Mouse (Mus musculus) ES-Bruce4 (cell line): ENCODE results near the gene Srrm4.

Source experiments
- CTCF ChIP-seq: IDR thresholded peaks from one replicate; pipeline ENCODE4 v1.8.1; 2011; ENCODE audit warnings: low read depth, low read length
- EP300 ChIP-seq: IDR thresholded peaks from 2 replicates; pipeline ENCODE4 v1.6.1; 2011; ENCODE audit warnings: low read depth, low read length; ENCODE audit not compliant: insufficient read depth
- POLR2A ChIP-seq: IDR thresholded peaks from one replicate; pipeline ENCODE4 v1.8.1; 2011; ENCODE audit warnings: low read length; ENCODE audit not compliant: insufficient read depth

DNA sequence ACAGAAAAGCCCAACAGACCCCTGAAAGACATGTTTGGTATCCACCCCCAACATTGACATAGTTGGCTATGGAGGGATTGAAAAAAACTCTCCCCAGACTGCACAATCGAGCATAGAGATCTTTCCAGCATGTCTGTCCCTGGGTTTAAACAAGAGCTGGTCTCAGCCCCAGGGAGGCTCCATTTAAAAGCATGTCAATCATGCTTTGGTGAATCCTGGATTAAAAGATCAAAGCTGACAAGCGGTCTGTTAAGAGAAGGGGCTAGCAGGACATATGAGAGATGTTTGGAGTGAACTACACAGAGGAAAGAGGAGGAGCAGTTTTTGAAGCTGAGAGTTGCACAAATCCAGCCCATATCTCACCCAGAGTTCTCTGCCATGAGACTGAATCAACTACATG is 38.5 kb downstream of the Srrm4 start:
- TF ChIP-seq POLR2A (no peak), CTCF (no peak), EP300 (no peak)
